Mouse (Mus musculus) ES-Bruce4 (cell line): ENCODE data around the gene Wdtc1.

ENCODE experiments used
- CTCF ChIP-seq: IDR thresholded peaks from one replicate; pipeline ENCODE4 v1.8.1; 2011; ENCODE audit warnings: low read depth, low read length
- EP300 ChIP-seq: IDR thresholded peaks from 2 replicates; pipeline ENCODE4 v1.6.1; 2011; ENCODE audit warnings: low read depth, low read length; ENCODE audit not compliant: insufficient read depth

DNA sequence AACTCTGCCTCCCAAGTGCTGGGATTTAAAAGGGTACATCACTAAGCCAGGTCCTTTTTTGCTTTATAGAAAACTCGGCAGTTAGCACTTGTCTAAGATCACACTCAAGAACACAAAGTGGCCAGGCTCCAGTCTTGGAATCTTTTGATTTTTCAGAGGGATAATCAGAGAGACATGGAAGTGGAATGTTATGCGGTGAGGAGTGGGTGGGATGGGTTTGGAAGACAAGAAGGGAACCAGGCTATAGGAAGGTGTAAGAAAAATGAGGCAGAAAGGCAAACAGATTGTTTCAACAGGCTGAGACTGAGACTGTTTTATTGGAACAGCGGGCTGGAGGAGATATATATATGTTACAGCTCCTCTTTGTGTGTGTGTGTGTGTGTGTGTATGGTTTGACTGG is 74.8 kb downstream of the Wdtc1 start:
- TF ChIP-seq CTCF (no peak), EP300 (no peak)
